Mouse (Mus musculus): ENCODE measurements around the gene Gdap1l1. TPM values are rescaled to one million over a fixed set of nuclear protein-coding genes. Genes with fewer than 3 reads are reported as not detected.

Gdap1l1 gene
- polyA plus RNA-seq, 1 experiment: 3.1 TPM

DNA sequence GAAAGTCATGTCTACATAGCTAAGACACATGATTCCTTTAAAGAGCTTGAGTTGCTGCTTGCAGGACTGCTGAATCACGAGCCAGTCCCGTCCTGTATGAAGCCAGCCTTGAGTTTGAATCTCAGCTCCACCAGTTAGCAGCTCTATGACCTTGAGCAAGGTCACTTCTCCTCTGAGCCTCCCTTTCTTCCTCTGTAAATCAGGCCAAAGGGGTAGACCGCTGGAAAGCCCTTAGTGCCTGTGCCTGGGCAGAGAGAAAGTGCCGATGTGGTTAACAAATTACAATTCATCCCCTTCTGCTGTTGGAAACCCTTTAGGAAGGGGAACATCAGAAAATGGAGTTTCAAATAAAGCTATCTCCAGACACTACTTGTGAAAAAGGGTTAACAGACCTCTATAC, 476 bp upstream of the Gdap1l1 start:
- no peak overlapping the region for H3K27ac ChIP-seq (ENCODE audit: control insufficient read depth, insufficient read depth, low read length)
- no peak overlapping the region for H3K4me3 ChIP-seq (ENCODE audit: control insufficient read depth, insufficient read depth, low read length)
- DNase-seq: no peak
- H3K36me3 ChIP-seq (ENCODE audit: control insufficient read depth, insufficient read depth, low read length): no peaks in the 10 kb centered on the region
- TF ChIP-seq POLR2A (IDR thresholded peaks at IDR 0.05; ENCODE audit: control insufficient read depth, extremely low read depth, insufficient read depth, low read length, poor library complexity) (no peak), CTCF (IDR thresholded peaks at IDR 0.05; ENCODE audit: borderline replicate concordance, control insufficient read depth, extremely low read depth, insufficient read depth, low read length, poor library complexity) (no peak)
- H3K4me1 ChIP-seq (replicated peaks; ENCODE audit: control insufficient read depth, insufficient read depth, low read length): 0 out of 2 replicates have a peak, but pooled peaks cover 6% of the 10 kb centered on the region
- peaks cover 10% of the 10 kb centered on the region; the same call in 1 of the 2 replicates for H3K27me3 ChIP-seq (ENCODE audit: control insufficient read depth, insufficient read depth, low read length)
- WGBS: 53% methylated on average over 4 of the region's 4 CpGs

DNA sequence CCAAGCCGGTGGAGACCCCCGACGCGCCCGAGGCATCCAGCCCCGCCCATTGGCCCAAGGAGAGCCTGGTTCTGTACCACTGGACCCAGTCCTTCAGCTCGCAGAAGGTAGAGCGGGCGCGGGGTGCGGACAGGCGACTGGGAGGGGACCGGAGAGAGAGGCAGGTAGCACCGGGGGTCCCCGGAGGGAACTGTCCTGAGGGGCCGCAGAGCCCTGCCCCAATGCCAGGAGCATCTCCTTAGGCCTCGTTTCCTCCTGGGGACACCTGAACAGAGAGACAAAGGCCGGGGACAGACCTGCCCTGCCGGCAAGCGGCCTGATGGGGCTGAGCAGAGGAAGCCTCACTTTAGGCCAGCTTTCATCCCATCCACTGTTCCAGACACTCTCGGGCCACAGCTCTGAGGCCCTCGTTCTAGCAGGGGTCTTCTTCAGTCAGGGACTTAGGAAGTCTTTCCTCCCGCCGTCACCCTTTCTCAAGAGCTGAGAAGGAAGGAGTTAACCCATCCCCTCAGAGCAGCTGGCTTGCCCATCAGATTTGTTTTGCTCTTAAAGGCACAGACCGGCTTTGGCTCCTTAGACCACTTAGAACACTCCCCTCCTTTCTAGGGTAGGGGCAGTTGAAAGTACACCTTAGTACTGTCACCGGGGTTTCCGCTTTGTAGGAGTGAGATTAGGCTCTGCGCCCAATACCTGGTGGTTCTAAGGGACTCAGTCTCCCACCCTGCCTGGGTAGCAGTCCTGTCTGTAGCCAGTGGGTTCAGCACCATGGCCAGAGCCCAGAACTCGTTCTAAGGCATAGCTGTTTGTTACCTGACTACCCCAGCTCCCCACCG, 559 bp downstream of the Gdap1l1 start:
- H3K4me3 ChIP-seq (ENCODE audit: control insufficient read depth, insufficient read depth, low read length): no peak overlapping the region
- H3K27ac ChIP-seq (ENCODE audit: control insufficient read depth, insufficient read depth, low read length): no peak overlapping the region
- no peaks in the 10 kb centered on the region for H3K36me3 ChIP-seq (ENCODE audit: control insufficient read depth, insufficient read depth, low read length)
- DNase-seq: peak; percentile 14
- H3K4me1 ChIP-seq (replicated peaks; ENCODE audit: control insufficient read depth, insufficient read depth, low read length): 0 out of 2 replicates have a peak, but pooled peaks cover 3% of the 10 kb centered on the region
- WGBS: 8% methylated on average over 30 of the region's 30 CpGs
- H3K27me3 ChIP-seq (ENCODE audit: control insufficient read depth, insufficient read depth, low read length): peaks cover 10% of the 10 kb centered on the region; the same call in 1 of the 2 replicates
- TF ChIP-seq CTCF (IDR thresholded peaks at IDR 0.05; ENCODE audit: borderline replicate concordance, control insufficient read depth, extremely low read depth, insufficient read depth, low read length, poor library complexity) (no peak), POLR2A (IDR thresholded peaks at IDR 0.05; ENCODE audit: control insufficient read depth, extremely low read depth, insufficient read depth, low read length, poor library complexity) (no peak)

DNA sequence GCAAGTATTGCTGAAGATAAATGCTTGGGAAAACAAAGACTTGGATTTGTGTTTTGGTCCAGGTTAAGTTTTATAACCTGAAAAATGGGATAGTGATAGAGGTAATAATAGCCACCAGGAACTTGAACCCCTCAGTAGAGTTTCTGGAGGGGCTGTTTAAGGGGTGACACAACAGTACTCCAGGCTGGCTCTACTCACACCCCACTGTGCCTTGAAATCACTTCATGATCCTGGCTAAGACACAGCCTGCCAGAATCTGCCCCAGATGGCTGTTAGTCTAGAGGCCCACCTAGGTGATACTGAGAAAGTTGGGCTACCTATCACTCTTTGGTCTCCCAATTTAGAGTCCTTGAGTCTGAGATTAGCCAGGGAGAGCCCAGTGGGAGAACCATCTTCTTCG, 1.2 kb downstream of the Gdap1l1 start:
- no peak for DNase-seq
- WGBS: 73% methylated on average over 1 of the region's 1 CpGs
- Histone ChIP-seq H3K36me3 (ENCODE audit: control insufficient read depth, insufficient read depth, low read length) (no peaks in the 10 kb centered on the region), H3K27me3 (ENCODE audit: control insufficient read depth, insufficient read depth, low read length) (peaks cover 10% of the 10 kb centered on the region; the same call in 1 of the 2 replicates), H3K27ac (ENCODE audit: control insufficient read depth, insufficient read depth, low read length) (no peak overlapping the region), H3K4me3 (ENCODE audit: control insufficient read depth, insufficient read depth, low read length) (no peak overlapping the region), H3K4me1 (replicated peaks; ENCODE audit: control insufficient read depth, insufficient read depth, low read length) (0 out of 2 replicates have a peak, but pooled peaks cover 3% of the 10 kb centered on the region)
- TF ChIP-seq CTCF (IDR thresholded peaks at IDR 0.05; ENCODE audit: borderline replicate concordance, control insufficient read depth, extremely low read depth, insufficient read depth, low read length, poor library complexity): no peak
- TF ChIP-seq POLR2A (IDR thresholded peaks at IDR 0.05; ENCODE audit: control insufficient read depth, extremely low read depth, insufficient read depth, low read length, poor library complexity): no peak

DNA sequence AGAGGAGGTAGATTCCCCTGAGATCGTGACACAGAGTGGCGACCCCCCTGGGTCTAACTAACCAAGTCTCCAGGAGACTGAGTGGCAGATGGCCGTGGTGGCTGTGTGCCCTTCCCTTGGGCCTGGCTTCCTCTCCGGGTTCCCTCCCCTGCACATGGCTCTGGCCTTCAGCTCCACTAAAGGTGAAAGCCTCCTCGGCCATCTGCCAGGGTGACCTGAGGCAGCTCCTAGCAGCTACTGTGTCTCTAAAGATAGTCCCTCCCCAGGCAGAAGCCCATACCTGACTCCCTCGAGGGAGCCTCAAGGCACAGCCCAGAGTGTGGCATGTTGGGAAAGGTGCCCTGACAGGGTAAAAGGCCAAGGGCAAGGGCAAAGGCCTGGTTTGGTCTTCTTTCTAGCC, 5.3 kb downstream of the Gdap1l1 start:
- H3K4me1 ChIP-seq (replicated peaks; ENCODE audit: control insufficient read depth, insufficient read depth, low read length): 0 out of 2 replicates have a peak, but pooled peaks cover under 1% of the 10 kb centered on the region
- TF ChIP-seq POLR2A (IDR thresholded peaks at IDR 0.05; ENCODE audit: control insufficient read depth, extremely low read depth, insufficient read depth, low read length, poor library complexity): no peak
- TF ChIP-seq CTCF (IDR thresholded peaks at IDR 0.05; ENCODE audit: borderline replicate concordance, control insufficient read depth, extremely low read depth, insufficient read depth, low read length, poor library complexity): no peak
- no peaks in the 10 kb centered on the region for H3K36me3 ChIP-seq (ENCODE audit: control insufficient read depth, insufficient read depth, low read length)
- H3K27me3 ChIP-seq (ENCODE audit: control insufficient read depth, insufficient read depth, low read length): peaks cover 2% of the 10 kb centered on the region; the same call in 1 of the 2 replicates
- no peak overlapping the region for H3K4me3 ChIP-seq (ENCODE audit: control insufficient read depth, insufficient read depth, low read length)
- 58% methylated on average over 6 of the region's 6 CpGs for WGBS
- no peak overlapping the region for H3K27ac ChIP-seq (ENCODE audit: control insufficient read depth, insufficient read depth, low read length)
- DNase-seq: no peak

DNA sequence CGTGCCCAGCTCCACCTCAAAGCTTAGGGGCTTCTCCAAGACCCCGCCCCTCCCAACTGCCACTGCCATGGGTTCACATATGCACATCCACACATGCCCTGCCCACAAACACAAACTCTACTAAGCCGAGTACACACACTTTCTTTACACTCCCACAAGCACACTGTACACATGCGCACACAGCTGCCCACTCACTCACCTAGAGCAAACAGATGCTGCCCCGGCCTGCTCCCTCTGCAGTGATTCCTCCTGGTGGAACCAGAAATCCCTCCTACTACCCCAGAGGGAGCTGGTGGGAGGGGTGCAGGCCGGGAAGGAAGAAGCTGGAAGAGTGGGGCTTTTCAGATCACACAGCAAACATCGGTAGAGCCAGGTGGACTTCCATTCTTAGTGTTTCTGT, 5.7 kb downstream of the Gdap1l1 start:
- H3K27me3 ChIP-seq (ENCODE audit: control insufficient read depth, insufficient read depth, low read length): no peaks in the 10 kb centered on the region; the same call in 1 of the 2 replicates
- TF ChIP-seq POLR2A (IDR thresholded peaks at IDR 0.05; ENCODE audit: control insufficient read depth, extremely low read depth, insufficient read depth, low read length, poor library complexity): no peak
- TF ChIP-seq CTCF (IDR thresholded peaks at IDR 0.05; ENCODE audit: borderline replicate concordance, control insufficient read depth, extremely low read depth, insufficient read depth, low read length, poor library complexity): no peak
- no peaks in the 10 kb centered on the region for H3K36me3 ChIP-seq (ENCODE audit: control insufficient read depth, insufficient read depth, low read length)
- H3K4me1 ChIP-seq (replicated peaks; ENCODE audit: control insufficient read depth, insufficient read depth, low read length): no peaks in the 10 kb centered on the region
- no peak for DNase-seq
- no peak overlapping the region for H3K4me3 ChIP-seq (ENCODE audit: control insufficient read depth, insufficient read depth, low read length)
- 71% methylated on average over 7 of the region's 7 CpGs for WGBS
- no peak overlapping the region for H3K27ac ChIP-seq (ENCODE audit: control insufficient read depth, insufficient read depth, low read length)

DNA sequence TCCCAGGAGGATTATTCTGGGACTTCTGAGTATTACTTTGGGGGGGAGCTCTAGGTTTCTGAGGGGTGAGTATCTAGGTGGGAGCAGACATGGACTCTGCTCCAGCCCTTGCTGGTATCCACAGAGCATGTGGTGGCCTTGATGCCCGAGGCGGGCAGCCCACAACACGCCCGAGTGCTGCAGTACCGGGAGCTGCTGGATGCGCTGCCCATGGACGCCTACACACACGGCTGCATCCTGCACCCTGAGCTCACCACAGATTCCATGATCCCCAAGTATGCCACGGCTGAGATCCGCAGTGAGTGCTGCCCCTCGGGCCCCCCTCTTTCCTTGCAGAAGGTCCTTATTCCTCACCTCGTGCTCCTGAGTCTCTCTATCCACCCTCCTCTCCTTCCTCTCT, 9.1 kb downstream of the Gdap1l1 start:
- H3K4me3 ChIP-seq (ENCODE audit: control insufficient read depth, insufficient read depth, low read length): no peak overlapping the region

More for the DNA sequence above, 9.1 kb downstream of the Gdap1l1 start:
- no peak for DNase-seq
- Histone ChIP-seq H3K27ac (ENCODE audit: control insufficient read depth, insufficient read depth, low read length) (no peak overlapping the region), H3K27me3 (ENCODE audit: control insufficient read depth, insufficient read depth, low read length) (no peaks in the 10 kb centered on the region), H3K4me1 (replicated peaks; ENCODE audit: control insufficient read depth, insufficient read depth, low read length) (no peaks in the 10 kb centered on the region), H3K36me3 (ENCODE audit: control insufficient read depth, insufficient read depth, low read length) (no peaks in the 10 kb centered on the region)
- TF ChIP-seq CTCF (IDR thresholded peaks at IDR 0.05; ENCODE audit: borderline replicate concordance, control insufficient read depth, extremely low read depth, insufficient read depth, low read length, poor library complexity) (no peak), POLR2A (IDR thresholded peaks at IDR 0.05; ENCODE audit: control insufficient read depth, extremely low read depth, insufficient read depth, low read length, poor library complexity) (no peak)
- 85% methylated on average over 12 of the region's 12 CpGs for WGBS

Data from thymus, adult 2 months (tissue).